In genomic region chr17:29880251-29880650, GRCm38 (mm10) we compare ENCODE assay signal across 23 mouse cellular contexts.
A peak's percentile ranks its signal among the peaks of the same experiment; 100 is the strongest.
DNase-seq lines count a peak whose midpoint lies in the region; ATAC-seq lines count a peak whose summit lies in the region.
"Had no signal": no experiment of that assay in that cellular context is flagged by ENCODE, and none has a peak within 500 bp of the region (broad histone marks: within the 10 kb centered on the region; RNA-seq: fewer than 3 reads in every experiment).

No protein-coding gene starts in this region.

- WGBS in midbrain, embryonic 10.5 days = 64% methylated on average over 10 of the region's 10 CpGs
- WGBS in midbrain, embryonic 16.5 days = 19% methylated on average over 10 of the region's 10 CpGs
- WGBS in hindbrain, embryonic 13.5 days = 36% methylated on average over 10 of the region's 10 CpGs
- 24% methylated on average over 10 of the region's 10 CpGs for WGBS in midbrain, embryonic 15.5 days
- 58% methylated on average over 10 of the region's 10 CpGs for WGBS in kidney, embryonic 15.5 days

- H3K4me3 ChIP-seq in midbrain, embryonic 10.5 days = no peak overlapping the region
- H3K4me3 ChIP-seq in midbrain, embryonic 16.5 days (ENCODE audit: low read depth, low read length) = no peak overlapping the region
- H3K4me3 ChIP-seq in hindbrain, embryonic 13.5 days = no peak overlapping the region
- no peak overlapping the region for H3K4me3 ChIP-seq in midbrain, embryonic 15.5 days
- no peak overlapping the region for H3K4me3 ChIP-seq in kidney, embryonic 15.5 days (replicated peaks)
- H3K4me3 ChIP-seq: embryonic facial prominence, embryonic 10.5 days; heart, adult 2 months; limb, embryonic 12.5 days; liver, embryonic 12.5 days had no signal

- H3K9me3 ChIP-seq in midbrain, embryonic 10.5 days (replicated peaks) = no peaks in the 10 kb centered on the region
- no peaks in the 10 kb centered on the region for H3K9me3 ChIP-seq in midbrain, embryonic 16.5 days (replicated peaks; ENCODE audit: control insufficient read depth, low read length, poor library complexity, severe bottlenecking)
- no peaks in the 10 kb centered on the region for H3K9me3 ChIP-seq in hindbrain, embryonic 13.5 days
- H3K9me3 ChIP-seq in midbrain, embryonic 15.5 days = no peaks in the 10 kb centered on the region
- H3K9me3 ChIP-seq in kidney, embryonic 15.5 days (replicated peaks) = no peaks in the 10 kb centered on the region; the same call in 1 of the 2 replicates
- H3K9me3 ChIP-seq: embryonic facial prominence, embryonic 10.5 days; limb, embryonic 12.5 days had no signal

- no peak for DNase-seq in midbrain, embryonic 10.5 days (ENCODE audit: low spot score)
- DNase-seq in ZHBTc4 (ENCODE audit: low read depth, low spot score) = peak; percentile 90
- DNase-seq in cerebellum, postnatal 36 days = no peak
- no peak for DNase-seq in lung, postnatal 36 days
- DNase-seq: adrenal gland, postnatal 36 days; cerebellum, adult 18-20 months; gastrocnemius, postnatal 25 days; heart, adult 2 months; heart, postnatal 36 days; kidney, postnatal 4 days; lung, adult 2 months; lung, postnatal 4 days; right cerebral cortex, adult 18-20 months; thymus, postnatal 14 days had no signal

- H3K36me3 ChIP-seq in midbrain, embryonic 10.5 days = peaks cover 16% of the 10 kb centered on the region; the same call in 1 of the 2 replicates
- H3K36me3 ChIP-seq in midbrain, embryonic 16.5 days (ENCODE audit: control insufficient read depth, insufficient read depth, low read length) = no peaks in the 10 kb centered on the region
- no peaks in the 10 kb centered on the region for H3K36me3 ChIP-seq in hindbrain, embryonic 13.5 days
- no peaks in the 10 kb centered on the region for H3K36me3 ChIP-seq in midbrain, embryonic 15.5 days (replicated peaks)
- H3K36me3 ChIP-seq in kidney, embryonic 15.5 days = no peaks in the 10 kb centered on the region
- H3K36me3 ChIP-seq: embryonic facial prominence, embryonic 10.5 days; limb, embryonic 12.5 days; liver, embryonic 12.5 days had no signal

- peak overlapping the region; percentile 47; the same call in 1 of the 2 replicates for H3K27ac ChIP-seq in midbrain, embryonic 10.5 days (replicated peaks)
- no peak overlapping the region for H3K27ac ChIP-seq in midbrain, embryonic 16.5 days (ENCODE audit: low read length)
- H3K27ac ChIP-seq in hindbrain, embryonic 13.5 days = peak overlapping the region; percentile 12; the same call in 1 of the 2 replicates
- peak overlapping the region; percentile 5; the same call in 1 of the 2 replicates for H3K27ac ChIP-seq in midbrain, embryonic 15.5 days
- no peak overlapping the region for H3K27ac ChIP-seq in kidney, embryonic 15.5 days
- H3K27ac ChIP-seq: embryonic facial prominence, embryonic 10.5 days; heart, adult 2 months; limb, embryonic 12.5 days; liver, embryonic 12.5 days had no signal

- H3K4me2 ChIP-seq in midbrain, embryonic 16.5 days (ENCODE audit: low read length) = no peak overlapping the region
- H3K4me2 ChIP-seq in hindbrain, embryonic 13.5 days = no peak overlapping the region
- no peak overlapping the region for H3K4me2 ChIP-seq in midbrain, embryonic 15.5 days
- no peak overlapping the region for H3K4me2 ChIP-seq in kidney, embryonic 15.5 days
- H3K4me2 ChIP-seq: limb, embryonic 12.5 days; liver, embryonic 12.5 days had no signal

- peaks cover 45% of the 10 kb centered on the region for H3K4me1 ChIP-seq in midbrain, embryonic 10.5 days
- H3K4me1 ChIP-seq in midbrain, embryonic 16.5 days (ENCODE audit: control insufficient read depth, insufficient read depth, low read length) = peaks cover 22% of the 10 kb centered on the region
- peaks cover 69% of the 10 kb centered on the region for H3K4me1 ChIP-seq in hindbrain, embryonic 13.5 days (replicated peaks)
- H3K4me1 ChIP-seq in midbrain, embryonic 15.5 days = peaks cover 38% of the 10 kb centered on the region
- H3K4me1 ChIP-seq in kidney, embryonic 15.5 days = peaks cover 8% of the 10 kb centered on the region; the same call in 1 of the 2 replicates

- ATAC-seq in midbrain, embryonic 16.5 days = no peak
- no peak for ATAC-seq in hindbrain, embryonic 13.5 days (ENCODE audit: low FRiP score)
- ATAC-seq in midbrain, embryonic 15.5 days (replicated peaks) = no peak
- no peak for ATAC-seq in kidney, embryonic 15.5 days (replicated peaks; ENCODE audit: low FRiP score)
- ATAC-seq: intestine, embryonic 16.5 days; liver, embryonic 12.5 days; Patski had no signal

- H3K9ac ChIP-seq in midbrain, embryonic 16.5 days (ENCODE audit: low read depth, low read length) = no peak overlapping the region
- H3K9ac ChIP-seq in hindbrain, embryonic 13.5 days = no peak overlapping the region
- H3K9ac ChIP-seq in midbrain, embryonic 15.5 days = 0 out of 2 replicates have a peak overlapping the region, but pooled peaks have one; percentile 5
- H3K9ac ChIP-seq in kidney, embryonic 15.5 days = no peak overlapping the region
- H3K9ac ChIP-seq: limb, embryonic 12.5 days; liver, embryonic 12.5 days had no signal

- H3K27me3 ChIP-seq in midbrain, embryonic 10.5 days (ENCODE audit: low read depth, poor library complexity, severe bottlenecking) = peaks cover 26% of the 10 kb centered on the region
- no peaks in the 10 kb centered on the region for H3K27me3 ChIP-seq in midbrain, embryonic 16.5 days (ENCODE audit: control insufficient read depth, insufficient read depth, low read depth, low read length)
- peaks cover 11% of the 10 kb centered on the region for H3K27me3 ChIP-seq in hindbrain, embryonic 13.5 days
- H3K27me3 ChIP-seq in midbrain, embryonic 15.5 days (replicated peaks) = no peaks in the 10 kb centered on the region
- H3K27me3 ChIP-seq in kidney, embryonic 15.5 days = peaks cover 26% of the 10 kb centered on the region
- H3K27me3 ChIP-seq: Patski had no signal

Comparison
In these comparisons a context has a peak if more than half of its experiments do, and no peak if none do; other contexts are left out.
1. H3K27ac ChIP-seq: peak in midbrain, embryonic 10.5 days (single experiment), hindbrain, embryonic 13.5 days (single experiment) and midbrain, embryonic 15.5 days (single experiment); none in midbrain, embryonic 16.5 days (single experiment) and kidney, embryonic 15.5 days (single experiment).